18 mouse cellular contexts compared by ENCODE assay signal in genomic region chr3:86210267-86210939, GRCm38 (mm10).
"Had no signal": no experiment of that assay in that cellular context is flagged by ENCODE, and none has a peak within 500 bp of the region (broad histone marks: within the 10 kb centered on the region; RNA-seq: fewer than 3 reads in every experiment).

No protein-coding gene starts in this region.

- H3K27me3 ChIP-seq: limb, embryonic 15.5 days; liver, embryonic 13.5 days; lung, embryonic 15.5 days; neural tube, embryonic 15.5 days; stomach, embryonic 15.5 days had no signal

- H3K4me1 ChIP-seq: limb, embryonic 15.5 days; liver, embryonic 13.5 days; lung, embryonic 15.5 days; midbrain, embryonic 10.5 days; neural tube, embryonic 15.5 days; stomach, embryonic 15.5 days had no signal

- H3K9me3 ChIP-seq: limb, embryonic 15.5 days; liver, embryonic 13.5 days; lung, embryonic 15.5 days; midbrain, embryonic 10.5 days; neural tube, embryonic 15.5 days; stomach, embryonic 15.5 days had no signal

- H3K27ac ChIP-seq: limb, embryonic 15.5 days; liver, embryonic 13.5 days; lung, embryonic 15.5 days; midbrain, embryonic 10.5 days; neural tube, embryonic 15.5 days; stomach, embryonic 15.5 days had no signal

- H3K36me3 ChIP-seq: limb, embryonic 15.5 days; liver, embryonic 13.5 days; lung, embryonic 15.5 days; midbrain, embryonic 10.5 days; neural tube, embryonic 15.5 days; stomach, embryonic 15.5 days had no signal

- DNase-seq: kidney, adult 11 months; kidney, adult 9 months; kidney, postnatal 10 days; kidney, postnatal 4 days; liver, embryonic 13.5 days; liver, postnatal 0 days; lung, postnatal 14 days; midbrain, embryonic 14.5 days; right cerebral cortex, postnatal 4 days; spleen, adult 18-20 months; thymus, adult 2 months; thymus, postnatal 25 days had no signal

- H3K4me3 ChIP-seq: limb, embryonic 15.5 days; liver, embryonic 13.5 days; lung, embryonic 15.5 days; midbrain, embryonic 10.5 days; myocyte; neural tube, embryonic 15.5 days; stomach, embryonic 15.5 days had no signal

- ATAC-seq: liver, postnatal 0 days had no signal
